Mouse (Mus musculus) thymus, adult 2 months (tissue): ENCODE results near the gene Lin9. TPM values are rescaled to one million over a fixed set of nuclear protein-coding genes. Genes with fewer than 3 reads are reported as not detected.

Source experiments
- DNase-seq: peaks from one replicate; pipeline ENCODE4 v3.0.0; 2021
- H3K27ac ChIP-seq: fragments of 200-500 bp; 2 replicates; pipeline ENCODE4 v1.5.1; 2012; ENCODE audit warnings: low read length, control low read depth; ENCODE audit not compliant: control insufficient read depth, insufficient read depth
- H3K27me3 ChIP-seq: fragments of 200-500 bp; 2 replicates; pipeline ENCODE4 v1.6.1; 2012; ENCODE audit warnings: mild to moderate bottlenecking, low read length, moderate library complexity, mixed read lengths; ENCODE audit not compliant: control insufficient read depth, insufficient read depth
- H3K36me3 ChIP-seq: fragments of 200-500 bp; 2 replicates; pipeline ENCODE4 v1.6.1; 2012; ENCODE audit warnings: mild to moderate bottlenecking, low read length, moderate library complexity; ENCODE audit not compliant: control insufficient read depth, insufficient read depth
- H3K4me1 ChIP-seq: fragments of 200-500 bp; replicated peaks from 2 replicates; pipeline ENCODE4 v1.6.1; 2012; ENCODE audit warnings: low read length; ENCODE audit not compliant: control insufficient read depth, insufficient read depth
- H3K4me3 ChIP-seq: fragments of 200-500 bp; 2 replicates; pipeline ENCODE4 v1.5.1; 2012; ENCODE audit warnings: mild to moderate bottlenecking, low read length, control low read depth, moderate library complexity; ENCODE audit not compliant: control insufficient read depth, insufficient read depth
- CTCF ChIP-seq: fragments of 200-500 bp; IDR thresholded peaks from 2 replicates; pipeline ENCODE4 v1.5.1; 2012; ENCODE audit warnings: mild to moderate bottlenecking, control low read depth, low read length, moderate library complexity, borderline replicate concordance; ENCODE audit not compliant: control insufficient read depth, poor library complexity, insufficient read depth; ENCODE audit errors: extremely low read depth
- POLR2A ChIP-seq: fragments of 200-500 bp; IDR thresholded peaks from 2 replicates; pipeline ENCODE4 v1.6.1; 2012; ENCODE audit warnings: mild to moderate bottlenecking, low read length, control low read depth, moderate library complexity; ENCODE audit not compliant: control insufficient read depth, poor library complexity, insufficient read depth; ENCODE audit errors: extremely low read depth
- WGBS: fragments of 180-500 bp; shearing (Covaris S2); methylation state at CpG from one replicate; pipeline ENCODE4 v1.1.7; 2018; 5-methylcytosine and 5-hydroxymethylcytosine counted together
- polyA plus RNA-seq: library from polyadenylated mRNA; depleted of rRNA; stranded (reverse); fragments of >200 nt; gene quantifications from 2 replicates; pipeline ENCODE4 v1.2.3, GENCODE M21; 2012; rRNA removed

Gene Lin9
- polyA plus RNA-seq, result 16.9 and 21.6 TPM in 2 replicates

DNA sequence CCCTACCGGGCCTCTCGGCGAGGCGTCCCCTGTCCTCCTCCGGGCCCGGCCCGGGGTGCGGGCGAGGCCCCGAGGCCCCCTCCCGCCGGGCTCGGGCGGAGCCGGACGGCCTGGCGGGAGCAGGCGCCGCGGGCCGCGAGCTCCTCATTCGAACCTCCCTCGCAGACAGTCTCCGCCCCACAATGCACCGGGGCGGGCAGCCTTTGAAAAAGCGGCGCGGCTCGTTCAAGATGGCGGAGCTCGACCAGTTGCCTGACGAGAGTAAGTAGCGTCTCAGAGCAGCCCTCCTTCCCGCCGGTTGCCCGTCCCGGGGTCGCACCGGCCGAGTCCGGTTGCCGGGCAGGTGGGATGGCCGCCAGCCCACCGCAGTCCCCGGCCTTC lies at the start of gene Lin9:
Gene Lin9, plus strand, starts transcription at position 14 of the 381 bp plus-strand sequence.
- Histone ChIP-seq H3K4me3 (peak within 1 kb of the TSS; percentile 62), H3K27me3 (no peaks in the 10 kb centered on the region), H3K27ac (peak within 1 kb of the TSS; percentile 24), H3K4me1 (peaks cover 12% of the 10 kb centered on the region), H3K36me3 (no peaks in the 10 kb centered on the region)
- peak; percentile 96 for DNase-seq
- under 1% methylated on average over 47 of the region's 47 CpGs for WGBS
- TF ChIP-seq POLR2A (peak; percentile 82; the same call in 1 of the 2 replicates), CTCF (no peak; the same call in 1 of the 2 replicates)

DNA sequence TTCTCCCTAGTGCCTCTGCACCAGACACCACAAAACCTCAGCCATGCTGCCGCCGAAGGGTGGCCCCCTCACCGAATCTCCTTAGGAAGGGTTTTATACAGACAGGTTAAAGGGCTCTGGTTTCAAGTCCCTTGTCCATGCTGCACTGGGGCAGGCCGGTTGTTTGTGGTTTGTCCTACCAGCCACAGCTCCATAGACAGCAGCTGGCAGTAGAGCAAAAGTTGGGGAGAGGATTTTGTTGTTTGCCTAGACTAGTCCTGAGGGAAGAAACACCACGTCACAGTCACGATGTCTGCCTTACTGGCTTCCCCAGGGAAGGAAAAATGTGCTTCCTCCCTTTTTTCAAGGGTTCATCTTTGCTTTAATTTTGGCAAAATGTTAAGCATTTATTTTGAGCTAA lies 40.4 kb upstream of the Lin9 start:
- Histone ChIP-seq H3K27ac (no peak overlapping the region), H3K36me3 (peaks cover 32% of the 10 kb centered on the region), H3K4me1 (no peaks in the 10 kb centered on the region), H3K4me3 (no peak overlapping the region), H3K27me3 (no peaks in the 10 kb centered on the region)
- no peak for DNase-seq
- 47% methylated on average over 6 of the region's 6 CpGs for WGBS
- TF ChIP-seq CTCF (no peak), POLR2A (no peak)

DNA sequence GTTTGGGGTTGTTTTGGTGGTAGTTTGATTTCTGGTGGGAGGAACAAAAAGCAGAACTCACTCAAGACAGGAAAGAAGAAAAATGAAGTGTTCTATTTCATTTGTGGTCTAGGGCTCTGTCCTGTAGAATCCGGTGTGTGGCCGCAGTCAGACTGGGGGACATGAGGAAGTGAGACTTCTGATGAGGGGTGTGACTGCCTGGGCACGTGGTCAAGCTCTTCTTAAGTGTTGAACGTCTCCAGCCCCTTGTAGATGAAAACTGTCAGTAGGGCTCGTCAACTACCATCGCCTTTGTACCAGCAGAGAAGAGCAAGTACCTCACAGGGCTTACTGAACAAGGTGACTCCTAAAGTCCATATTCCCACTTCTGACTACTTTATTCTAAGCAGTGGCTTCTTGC lies 39.1 kb upstream of the Lin9 start:
- 54% methylated on average over 6 of the region's 6 CpGs for WGBS
- no peak for DNase-seq
- peaks cover 25% of the 10 kb centered on the region for H3K36me3 ChIP-seq
- H3K4me3 ChIP-seq, result no peak overlapping the region
- TF ChIP-seq CTCF (no peak), POLR2A (no peak)
- no peaks in the 10 kb centered on the region for H3K4me1 ChIP-seq
- H3K27me3 ChIP-seq, result no peaks in the 10 kb centered on the region
- H3K27ac ChIP-seq, result no peak overlapping the region

DNA sequence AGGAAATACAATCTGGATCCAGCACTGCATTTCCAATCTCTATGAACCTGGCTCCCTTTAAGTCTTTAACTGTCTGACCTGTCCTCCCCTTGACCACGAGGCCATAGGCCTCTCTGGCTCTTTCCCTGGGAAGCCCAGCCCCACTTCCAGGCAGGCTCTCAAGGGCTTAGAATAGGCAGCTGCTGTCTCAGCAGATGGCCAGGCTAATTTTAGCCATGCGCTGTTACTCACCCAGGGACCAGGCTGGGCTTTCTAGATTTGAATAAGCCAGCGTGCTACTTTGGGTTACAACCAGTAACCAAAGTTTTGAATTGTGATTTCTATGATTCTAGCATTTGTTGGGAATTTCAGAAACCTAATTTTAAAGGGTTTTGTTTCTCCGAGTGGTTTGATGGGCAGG lies 36.4 kb upstream of the Lin9 start:
- DNase-seq, result no peak
- WGBS, result 91% methylated on average over 4 of the region's 4 CpGs
- H3K27me3 ChIP-seq, result no peaks in the 10 kb centered on the region
- H3K4me3 ChIP-seq, result no peak overlapping the region
- no peaks in the 10 kb centered on the region for H3K4me1 ChIP-seq
- peaks cover 14% of the 10 kb centered on the region for H3K36me3 ChIP-seq
- no peak for TF ChIP-seq POLR2A
- TF ChIP-seq CTCF, result no peak
- no peak overlapping the region for H3K27ac ChIP-seq

DNA sequence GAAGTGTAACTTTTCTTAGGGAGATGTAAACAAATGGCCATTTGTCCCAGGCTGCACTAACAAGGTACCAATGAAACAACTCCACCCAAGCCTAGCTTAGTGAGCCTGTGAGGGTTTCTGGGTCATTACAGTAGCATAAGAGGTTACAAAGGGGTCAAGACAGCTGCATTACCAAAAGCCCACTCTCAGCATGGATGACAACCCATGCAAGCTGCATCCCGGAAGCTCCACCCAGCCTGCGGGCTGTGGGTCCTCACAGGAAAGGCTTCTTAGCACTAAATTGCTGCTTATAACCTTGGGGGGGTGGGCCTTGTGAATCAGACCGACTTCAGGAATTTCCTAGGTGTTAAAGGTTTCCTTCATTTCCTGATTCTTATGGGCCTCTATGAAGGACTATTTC lies 34.8 kb upstream of the Lin9 start:
- Histone ChIP-seq H3K27ac (no peak overlapping the region), H3K36me3 (peaks cover 4% of the 10 kb centered on the region), H3K27me3 (no peaks in the 10 kb centered on the region), H3K4me3 (no peak overlapping the region), H3K4me1 (no peaks in the 10 kb centered on the region)
- DNase-seq, result peak; percentile 7
- TF ChIP-seq POLR2A (no peak), CTCF (no peak)
- 65% methylated on average over 3 of the region's 3 CpGs for WGBS

DNA sequence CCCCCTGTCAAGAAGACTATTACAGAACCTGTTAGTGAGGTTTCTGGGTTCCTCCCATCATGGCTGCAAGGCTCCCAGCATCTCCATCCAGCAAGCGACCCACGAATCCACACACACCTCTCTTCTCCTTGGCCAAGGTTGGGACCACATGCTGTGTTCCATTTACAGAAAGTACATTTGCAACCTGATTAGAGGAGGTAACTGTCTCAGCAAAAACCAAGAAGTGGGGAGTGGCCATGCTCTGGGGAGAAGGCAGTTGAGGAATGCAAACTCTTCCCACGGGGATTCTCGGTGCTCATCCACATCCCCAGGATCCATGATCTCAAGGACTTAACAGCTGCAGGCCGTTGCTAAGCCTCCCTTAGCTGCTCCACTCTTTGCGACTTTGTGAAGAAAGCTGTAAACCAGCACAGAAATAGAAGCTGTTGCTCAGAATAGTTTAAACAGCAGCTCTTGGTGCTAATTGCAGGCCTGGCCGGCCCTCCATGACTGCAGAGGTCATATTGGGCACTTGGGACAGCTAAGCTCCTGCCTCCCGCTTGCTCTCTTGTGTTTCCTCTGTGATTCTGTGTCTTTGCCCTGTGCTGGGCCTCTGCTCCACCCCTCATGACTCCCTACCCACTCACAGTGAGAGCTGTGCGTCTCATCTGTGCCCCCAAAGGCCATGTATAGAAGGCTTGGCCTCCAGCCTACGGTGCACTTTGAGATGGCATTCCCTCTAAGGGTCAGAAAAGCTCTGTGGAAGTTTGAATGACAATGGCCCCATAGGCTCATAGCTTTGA lies 34.0 kb upstream of the Lin9 start:
- 93% methylated on average over 10 of the region's 10 CpGs for WGBS
- H3K36me3 ChIP-seq, result peaks cover 4% of the 10 kb centered on the region
- H3K4me3 ChIP-seq, result no peak overlapping the region
- H3K27ac ChIP-seq, result no peak overlapping the region
- H3K27me3 ChIP-seq, result no peaks in the 10 kb centered on the region
- no peaks in the 10 kb centered on the region for H3K4me1 ChIP-seq
- TF ChIP-seq POLR2A (no peak), CTCF (no peak)
- DNase-seq, result no peak
